Mouse (Mus musculus): Measurements from ENCODE around the gene Helz. TPM values are rescaled to one million over a fixed set of nuclear protein-coding genes. Genes with fewer than 3 reads are reported as not detected.
"Not testable (repeated sequence)": the region's sequence is repeated elsewhere in the genome, so short reads cannot be mapped to it uniquely, and the experiment has no call there.

Helz gene
- polyA plus RNA-seq, 1 experiment from 2014 or later: 11.7 TPM

DNA sequence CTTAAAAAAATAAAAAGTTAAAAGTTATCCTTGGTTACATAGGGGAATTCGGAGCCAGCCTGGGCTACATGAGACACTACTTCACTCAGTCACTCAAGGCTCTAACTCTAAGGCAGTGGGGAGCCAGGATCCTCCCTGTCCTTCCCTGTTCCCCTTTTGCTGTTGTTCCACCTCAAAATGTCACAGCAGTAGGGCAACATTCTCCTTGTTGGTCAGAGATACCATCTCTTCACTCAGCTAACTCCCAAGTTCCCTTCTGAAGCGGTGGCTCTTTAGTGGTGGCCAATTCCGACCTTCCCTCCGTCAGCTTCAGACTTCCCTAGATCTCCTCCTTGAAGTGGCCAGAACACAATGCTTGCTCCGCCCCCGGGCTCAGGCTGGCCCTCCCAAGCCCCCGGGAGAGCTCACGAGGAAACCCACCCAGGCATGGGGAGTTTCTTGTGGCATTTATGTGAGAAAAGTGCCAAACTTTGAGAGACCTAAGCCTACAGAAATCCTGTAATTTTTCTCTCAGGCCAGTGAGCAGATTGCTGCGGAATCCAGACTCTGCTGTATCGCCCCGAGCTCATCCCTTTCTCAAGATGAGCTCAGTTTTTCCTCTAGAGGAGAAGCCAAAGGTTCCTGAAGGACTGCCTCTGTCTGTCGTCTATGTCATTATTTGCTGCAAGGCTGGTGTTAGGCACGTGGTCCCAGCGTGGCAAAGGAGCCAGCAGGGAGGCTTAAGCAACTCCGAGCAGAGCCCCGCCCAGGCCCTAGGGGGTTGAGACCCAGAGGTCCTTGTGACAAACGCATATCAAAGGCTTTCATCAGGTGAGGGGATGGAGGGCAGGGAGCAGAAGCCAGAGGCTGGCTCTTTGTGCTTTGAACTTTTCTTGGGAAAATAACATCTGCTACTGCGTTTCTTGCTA lies 37.1 kb upstream of the Helz start:
- H3K36me3 ChIP-seq (ENCODE audit: insufficient read depth, low read length): no peaks in the 10 kb centered on the region
- H3K4me2 ChIP-seq (ENCODE audit: low read length): peak overlapping the region; percentile 45
- 5% methylated on average over 18 of the region's 18 CpGs for WGBS
- peak; percentile 38 for DNase-seq (ENCODE audit: low spot score)
- H3K9me3 ChIP-seq (replicated peaks; ENCODE audit: low read length): no peaks in the 10 kb centered on the region
- no peaks in the 10 kb centered on the region for H3K4me1 ChIP-seq (replicated peaks; ENCODE audit: insufficient read depth, low read length)
- peak overlapping the region; percentile 19; the same call in 1 of the 2 replicates for H3K9ac ChIP-seq (ENCODE audit: low read depth, low read length)
- no peak for TF ChIP-seq CTCF (IDR thresholded peaks at IDR 0.05; ENCODE audit: low read depth)
- H3K4me3 ChIP-seq (replicated peaks; ENCODE audit: low read depth, low read length): no peak overlapping the region
- ATAC-seq (replicated peaks; ENCODE audit: low FRiP score, low read depth): peak; percentile 71
- H3K27me3 ChIP-seq (ENCODE audit: insufficient read depth, low read length): no peaks in the 10 kb centered on the region
- no peak overlapping the region for H3K27ac ChIP-seq

DNA sequence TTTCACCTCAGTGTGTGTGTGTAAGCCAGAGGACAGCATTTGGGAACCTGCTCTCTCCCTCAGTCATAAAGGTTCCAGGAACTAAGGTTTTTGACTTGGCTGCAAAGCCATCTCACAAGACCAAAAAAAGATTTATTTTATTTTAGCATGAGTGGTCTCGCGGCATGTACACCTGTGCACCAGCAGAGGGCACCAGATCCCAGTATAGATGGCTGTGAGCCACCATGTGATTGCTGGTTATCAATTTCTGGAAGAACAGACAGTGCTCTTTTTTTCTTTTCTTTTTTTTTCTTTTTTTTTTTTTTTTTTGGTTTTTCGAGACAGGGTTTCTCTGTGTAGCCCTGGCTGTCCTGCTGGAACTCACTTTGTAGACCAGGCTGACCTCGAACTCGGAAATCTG lies 35.8 kb upstream of the Helz start:
- not testable (repeated sequence) for H3K27me3 ChIP-seq (ENCODE audit: insufficient read depth, low read length); ATAC-seq (replicated peaks; ENCODE audit: low FRiP score, low read depth); H3K27ac ChIP-seq; H3K4me1 ChIP-seq (replicated peaks; ENCODE audit: insufficient read depth, low read length); H3K4me3 ChIP-seq (replicated peaks; ENCODE audit: low read depth, low read length); H3K9me3 ChIP-seq (replicated peaks; ENCODE audit: low read length); H3K36me3 ChIP-seq (ENCODE audit: insufficient read depth, low read length); H3K9ac ChIP-seq (ENCODE audit: low read depth, low read length); H3K4me2 ChIP-seq (ENCODE audit: low read length)
- WGBS: 49% methylated on average over 5 of the region's 5 CpGs
- DNase-seq (ENCODE audit: low spot score): peak; percentile 86
- peak; percentile 96 for TF ChIP-seq CTCF (IDR thresholded peaks at IDR 0.05; ENCODE audit: low read depth)

GRCm38 (mm10) chr11:107513047-107513446 lies 34.7 kb upstream of the Helz start:
- H3K9ac ChIP-seq (ENCODE audit: low read depth, low read length): no peak overlapping the region
- no peaks in the 10 kb centered on the region for H3K36me3 ChIP-seq (ENCODE audit: insufficient read depth, low read length)
- no peak overlapping the region for H3K27ac ChIP-seq
- H3K9me3 ChIP-seq (replicated peaks; ENCODE audit: low read length): no peaks in the 10 kb centered on the region
- H3K27me3 ChIP-seq (ENCODE audit: insufficient read depth, low read length): no peaks in the 10 kb centered on the region
- H3K4me2 ChIP-seq (ENCODE audit: low read length): no peak overlapping the region
- no peak for TF ChIP-seq CTCF (IDR thresholded peaks at IDR 0.05; ENCODE audit: low read depth)
- H3K4me1 ChIP-seq (replicated peaks; ENCODE audit: insufficient read depth, low read length): no peaks in the 10 kb centered on the region
- ATAC-seq (replicated peaks; ENCODE audit: low FRiP score, low read depth) (no peak), DNase-seq (ENCODE audit: low spot score) (no peak)
- 63% methylated on average over 10 of the region's 10 CpGs for WGBS
- no peak overlapping the region for H3K4me3 ChIP-seq (replicated peaks; ENCODE audit: low read depth, low read length)

GRCm38 (mm10) chr11:107516387-107516786 lies 31.3 kb upstream of the Helz start:
- Histone ChIP-seq H3K4me1 (replicated peaks; ENCODE audit: insufficient read depth, low read length) (no peaks in the 10 kb centered on the region), H3K27me3 (ENCODE audit: insufficient read depth, low read length) (no peaks in the 10 kb centered on the region), H3K27ac (no peak overlapping the region), H3K9ac (ENCODE audit: low read depth, low read length) (no peak overlapping the region), H3K4me3 (replicated peaks; ENCODE audit: low read depth, low read length) (no peak overlapping the region), H3K9me3 (replicated peaks; ENCODE audit: low read length) (no peaks in the 10 kb centered on the region), H3K36me3 (ENCODE audit: insufficient read depth, low read length) (no peaks in the 10 kb centered on the region), H3K4me2 (ENCODE audit: low read length) (no peak overlapping the region)
- 96% methylated on average over 2 of the region's 2 CpGs for WGBS
- DNase-seq (ENCODE audit: low spot score): no peak
- no peak for ATAC-seq (replicated peaks; ENCODE audit: low FRiP score, low read depth)
- TF ChIP-seq CTCF (IDR thresholded peaks at IDR 0.05; ENCODE audit: low read depth): no peak

DNA sequence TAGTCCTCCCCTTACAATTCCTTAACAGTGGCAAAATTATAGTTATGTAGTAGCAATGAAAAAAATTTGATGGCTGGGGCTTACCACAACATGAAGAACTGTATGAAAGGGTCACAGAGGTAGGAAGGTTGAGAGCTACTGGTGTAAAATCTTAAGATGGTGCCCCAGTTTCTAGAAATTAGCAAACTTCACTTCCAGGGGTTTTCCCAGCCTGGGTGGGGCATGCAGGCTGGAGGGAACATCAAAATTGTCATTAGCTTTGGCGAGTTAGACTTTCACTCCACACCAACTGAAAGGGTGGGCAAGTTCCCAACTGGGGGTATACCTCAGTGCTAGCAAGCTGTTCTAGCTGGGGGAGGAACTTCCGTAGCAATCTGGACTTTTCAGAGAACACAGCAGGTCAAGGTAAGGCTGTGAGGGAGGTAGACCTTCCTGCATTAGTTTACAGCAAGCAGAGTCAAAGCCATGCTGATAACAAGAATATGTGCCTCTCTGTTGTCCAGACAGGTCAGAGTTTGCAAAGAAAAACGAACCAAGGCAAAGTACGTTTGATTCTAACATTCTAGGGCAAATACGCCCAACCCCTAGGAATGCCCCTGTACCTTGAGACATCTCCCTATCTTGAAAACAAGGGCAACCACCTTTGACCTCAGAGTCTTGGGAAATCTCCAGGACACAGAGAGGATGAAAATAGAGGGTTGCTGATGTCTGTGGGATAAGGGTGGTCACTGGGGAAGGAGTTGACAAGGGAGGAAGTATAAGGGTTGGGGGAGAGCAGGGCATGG lies 28.9 kb upstream of the Helz start:
- H3K27me3 ChIP-seq (ENCODE audit: insufficient read depth, low read length): no peaks in the 10 kb centered on the region
- no peak overlapping the region for H3K4me2 ChIP-seq (ENCODE audit: low read length)
- no peak for ATAC-seq (replicated peaks; ENCODE audit: low FRiP score, low read depth)
- no peak overlapping the region for H3K9ac ChIP-seq (ENCODE audit: low read depth, low read length)
- no peak overlapping the region for H3K27ac ChIP-seq
- no peak for TF ChIP-seq CTCF (IDR thresholded peaks at IDR 0.05; ENCODE audit: low read depth)
- H3K4me1 ChIP-seq (replicated peaks; ENCODE audit: insufficient read depth, low read length): no peaks in the 10 kb centered on the region
- no peak for DNase-seq (ENCODE audit: low spot score)
- H3K36me3 ChIP-seq (ENCODE audit: insufficient read depth, low read length): no peaks in the 10 kb centered on the region
- no peak overlapping the region for H3K4me3 ChIP-seq (replicated peaks; ENCODE audit: low read depth, low read length)
- H3K9me3 ChIP-seq (replicated peaks; ENCODE audit: low read length): no peaks in the 10 kb centered on the region
- WGBS: 69% methylated on average over 5 of the region's 5 CpGs

- WGBS: 41% methylated on average over 1 of the region's 1 CpGs
- no peak for DNase-seq (ENCODE audit: low spot score)
- no peaks in the 10 kb centered on the region for H3K27me3 ChIP-seq (ENCODE audit: insufficient read depth, low read length)
- no peak overlapping the region for H3K4me3 ChIP-seq (replicated peaks; ENCODE audit: low read depth, low read length)
- no peak for TF ChIP-seq CTCF (IDR thresholded peaks at IDR 0.05; ENCODE audit: low read depth)
- H3K9me3 ChIP-seq (replicated peaks; ENCODE audit: low read length): no peaks in the 10 kb centered on the region
- no peaks in the 10 kb centered on the region for H3K4me1 ChIP-seq (replicated peaks; ENCODE audit: insufficient read depth, low read length)
- H3K9ac ChIP-seq (ENCODE audit: low read depth, low read length): no peak overlapping the region
- H3K36me3 ChIP-seq (ENCODE audit: insufficient read depth, low read length): no peaks in the 10 kb centered on the region
- no peak overlapping the region for H3K27ac ChIP-seq
- no peak for ATAC-seq (replicated peaks; ENCODE audit: low FRiP score, low read depth)
- H3K4me2 ChIP-seq (ENCODE audit: low read length): no peak overlapping the region
Measured at GRCm38 (mm10) chr11:107521153-107521552, 26.6 kb upstream of the Helz start.
